Mouse (Mus musculus) MEL (cell line): ENCODE results near the gene Ager.

ENCODE experiments used
- CTCF ChIP-seq, 3 experiments: IDR thresholded peaks in 2 of 3; conservative IDR thresholded peaks in 1 of 3; 2 replicates each; pipeline ENCODE4 v1.5.1; 2011 to 2012; ENCODE audit warnings: low read length in 3 of 3, low read depth in 2 of 3, mild to moderate bottlenecking in 2 of 3, improper control_type of control experiment in 1 of 3, inconsistent platforms in 1 of 3, mixed read lengths in 1 of 3, moderate library complexity in 1 of 3; ENCODE audit not compliant: control insufficient read depth in 1 of 3, insufficient read depth in 1 of 3, poor library complexity in 1 of 3, severe bottlenecking in 1 of 3
- EP300 ChIP-seq, 2 experiments: IDR thresholded peaks; 2 replicates each; pipeline ENCODE4 v1.6.1; 2011; ENCODE audit warnings: improper control_type of control experiment in 2 of 2, low read length in 2 of 2, low read depth in 1 of 2, mild to moderate bottlenecking in 1 of 2
- GATA1 ChIP-seq: IDR thresholded peaks from 2 replicates; pipeline ENCODE4 v1.6.1; 2011; ENCODE audit warnings: low read depth, low read length, improper control_type of control experiment
- HCFC1 ChIP-seq: IDR thresholded peaks from 2 replicates; pipeline ENCODE4 v1.6.1; 2012; ENCODE audit warnings: low read depth, mild to moderate bottlenecking, inconsistent platforms, low read length, improper control_type of control experiment, moderate library complexity
- MAFK ChIP-seq: IDR thresholded peaks from 2 replicates; pipeline ENCODE4 v1.6.1; 2011; ENCODE audit warnings: low read depth, mild to moderate bottlenecking, low read length, improper control_type of control experiment, borderline replicate concordance
- POLR2A ChIP-seq, 2 experiments: IDR thresholded peaks; 2 replicates each; pipeline ENCODE4 v1.6.1; 2011 to 2012; ENCODE audit warnings: low read length in 2 of 2, mild to moderate bottlenecking in 2 of 2, control low read depth in 1 of 2, improper control_type of control experiment in 1 of 2, low read depth in 1 of 2, moderate library complexity in 1 of 2; ENCODE audit not compliant: control insufficient read depth in 1 of 2, insufficient read depth in 1 of 2, poor library complexity in 1 of 2
- POLR2AphosphoS2 ChIP-seq: IDR thresholded peaks from 2 replicates; pipeline ENCODE4 v1.6.1; 2011; ENCODE audit warnings: low read length, improper control_type of control experiment
- RAD21 ChIP-seq: IDR thresholded peaks from 2 replicates; pipeline ENCODE4 v1.6.1; 2011; ENCODE audit warnings: mild to moderate bottlenecking, low read depth, low read length, improper control_type of control experiment
- USF1 ChIP-seq: IDR thresholded peaks from 2 replicates; pipeline ENCODE4 v1.6.1; 2014; ENCODE audit warnings: low read depth, mild to moderate bottlenecking, inconsistent platforms, low read length, improper control_type of control experiment, moderate library complexity
- ZNF384 ChIP-seq: IDR thresholded peaks from 2 replicates; pipeline ENCODE4 v1.6.1; 2012; ENCODE audit warnings: low read depth, mild to moderate bottlenecking, inconsistent platforms, low read length, improper control_type of control experiment

DNA sequence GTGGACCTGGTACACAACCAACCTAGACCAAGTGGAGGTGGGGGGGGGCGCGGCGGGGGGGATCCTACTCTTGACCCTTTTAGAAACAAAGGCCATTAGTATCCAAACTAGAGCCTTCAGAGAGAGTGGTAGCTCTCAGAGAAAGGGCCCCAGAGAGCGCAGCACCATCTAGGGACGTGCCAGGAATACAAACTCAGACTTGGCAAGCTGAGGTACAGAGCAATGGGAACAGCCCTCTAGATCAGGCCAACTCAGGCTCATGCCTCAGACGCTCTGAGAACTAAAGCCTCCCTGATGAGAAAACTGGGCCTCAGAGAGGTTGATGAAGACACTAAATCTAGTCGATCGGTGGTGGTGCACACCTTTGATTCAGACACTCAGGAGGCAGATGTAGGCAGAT lies 12.5 kb upstream of the Ager start:
- no peak for TF ChIP-seq CTCF (IDR thresholded peaks at IDR 0.05 in 2 of 3, conservative IDR thresholded peaks at IDR 0.05 in 1 of 3; ENCODE audit: control insufficient read depth in 1 of 3, insufficient read depth in 1 of 3, low read depth in 2 of 3, low read length in 3 of 3, poor library complexity in 1 of 3, severe bottlenecking in 1 of 3)
- no peak for TF ChIP-seq MAFK
- TF ChIP-seq GATA1 = no peak
- TF ChIP-seq USF1 = no peak
- no peak for TF ChIP-seq HCFC1
- no peak for TF ChIP-seq POLR2A (IDR thresholded peaks at IDR 0.05; ENCODE audit: control insufficient read depth in 1 of 2, insufficient read depth in 1 of 2, low read depth in 1 of 2, low read length in 2 of 2, poor library complexity in 1 of 2)
- TF ChIP-seq RAD21 = no peak
- TF ChIP-seq POLR2AphosphoS2 = no peak
- no peak for TF ChIP-seq EP300 (IDR thresholded peaks at IDR 0.05; ENCODE audit: low read depth in 1 of 2, low read length in 2 of 2)
- TF ChIP-seq ZNF384 = no peak
